Mouse (Mus musculus): Measurements from ENCODE around the gene Frmd4a. TPM values are rescaled to one million over a fixed set of nuclear protein-coding genes. Genes with fewer than 3 reads are reported as not detected.

Frmd4a gene
- polyA plus RNA-seq, 1 experiment, result 106 TPM

DNA sequence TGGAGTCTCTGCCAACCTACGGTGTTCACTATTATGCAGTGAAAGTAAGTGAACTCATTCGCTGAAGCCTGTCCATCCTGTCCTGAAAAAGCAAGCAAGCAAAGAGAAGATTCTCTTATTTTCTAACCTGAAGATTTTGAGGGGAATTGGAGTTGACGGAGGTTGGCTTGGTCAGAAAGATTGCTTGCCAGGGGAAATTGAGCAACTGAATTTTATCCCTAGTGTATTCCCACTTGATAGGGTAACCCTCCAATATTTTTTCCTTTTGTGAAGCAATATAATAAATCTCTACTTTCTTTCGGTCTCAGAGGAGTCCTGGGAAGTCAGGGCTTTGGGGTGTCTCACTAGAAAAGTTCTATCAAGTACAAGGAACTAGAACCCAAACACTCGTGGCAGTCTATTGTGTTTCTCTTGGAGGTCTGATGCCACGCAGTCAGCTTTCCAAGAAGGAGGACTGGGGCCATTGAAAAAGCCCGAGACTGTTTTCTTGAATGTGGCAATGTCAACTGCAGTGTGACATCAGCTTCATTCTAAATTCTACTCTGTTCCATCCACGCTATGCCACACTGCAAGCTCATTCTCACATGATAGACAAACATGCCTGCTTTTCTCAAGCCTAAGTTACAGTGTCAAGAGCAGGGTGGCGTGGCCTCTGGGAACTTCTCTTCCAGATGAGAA is 517.8 kb downstream of the Frmd4a start:
- no peak for DNase-seq (ENCODE audit: low read depth)
- TF ChIP-seq POLR2A (IDR thresholded peaks at IDR 0.05; ENCODE audit: borderline replicate concordance, extremely low read depth, insufficient read depth, insufficient read length, poor library complexity, severe bottlenecking), result no peak
- no peak for TF ChIP-seq CTCF (IDR thresholded peaks at IDR 0.05; ENCODE audit: borderline replicate concordance, extremely low read depth, insufficient read depth, insufficient read length)

DNA sequence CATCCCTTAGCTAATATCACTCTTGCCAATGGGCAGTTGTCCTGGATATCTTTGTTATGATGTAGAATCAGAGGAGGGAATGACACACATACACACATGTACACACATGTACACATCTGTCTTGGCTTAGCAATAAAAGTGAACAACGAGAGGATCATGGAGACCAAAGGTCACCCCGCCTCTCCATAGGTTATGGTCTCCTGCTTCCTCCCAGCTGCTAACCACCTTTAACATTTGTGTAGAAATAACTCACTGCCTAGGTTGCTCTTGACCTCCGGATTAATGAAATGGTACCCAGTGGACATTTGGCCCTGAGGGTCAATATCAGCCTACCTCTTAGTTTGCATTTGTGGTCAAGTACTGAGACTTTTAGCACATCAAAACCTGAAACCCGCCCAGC is 523.8 kb downstream of the Frmd4a start:
- TF ChIP-seq CTCF (IDR thresholded peaks at IDR 0.05; ENCODE audit: borderline replicate concordance, extremely low read depth, insufficient read depth, insufficient read length), result no peak
- TF ChIP-seq POLR2A (IDR thresholded peaks at IDR 0.05; ENCODE audit: borderline replicate concordance, extremely low read depth, insufficient read depth, insufficient read length, poor library complexity, severe bottlenecking), result no peak

DNA sequence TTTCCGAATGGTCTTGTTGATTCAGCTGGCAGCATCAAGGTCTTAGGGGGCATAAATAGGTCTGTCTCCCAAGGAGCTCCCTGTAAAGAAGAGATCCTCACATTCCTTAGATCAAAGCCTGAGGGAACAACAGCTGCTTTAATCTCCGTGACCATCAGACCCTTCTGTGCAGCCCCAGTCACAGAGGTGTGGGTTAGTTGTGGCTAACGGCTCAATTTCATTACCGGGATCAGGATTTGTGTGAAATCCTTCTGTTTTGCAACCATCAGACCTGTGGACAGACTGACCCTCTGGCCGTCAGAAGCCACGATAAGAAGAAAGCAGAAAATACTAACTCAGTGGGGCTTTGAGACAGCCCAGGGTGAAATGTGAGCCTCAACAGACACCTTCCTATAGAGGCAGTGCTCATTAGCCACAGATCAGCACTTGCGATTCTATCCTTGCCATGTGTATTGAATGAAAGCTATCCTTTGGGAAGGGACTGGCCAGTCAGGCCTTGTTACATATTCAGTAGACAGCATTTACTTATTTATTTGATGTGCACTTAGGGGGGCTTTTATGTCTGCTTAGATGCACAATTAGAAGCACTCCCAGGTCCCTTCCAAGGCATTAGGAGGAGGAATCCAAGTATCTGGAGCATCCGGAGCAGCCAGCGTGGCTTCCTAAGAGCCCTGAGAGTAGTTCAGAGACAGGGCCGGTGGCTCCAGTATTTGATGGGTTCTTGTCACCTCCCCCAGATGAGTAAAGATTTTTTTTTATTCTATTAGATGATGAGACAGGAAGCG is 524.5 kb downstream of the Frmd4a start:
- peak; percentile 74 for DNase-seq (ENCODE audit: low read depth)

More for the DNA sequence above, 523.8 kb downstream of the Frmd4a start:
- no peak for DNase-seq (ENCODE audit: low read depth)

DNA sequence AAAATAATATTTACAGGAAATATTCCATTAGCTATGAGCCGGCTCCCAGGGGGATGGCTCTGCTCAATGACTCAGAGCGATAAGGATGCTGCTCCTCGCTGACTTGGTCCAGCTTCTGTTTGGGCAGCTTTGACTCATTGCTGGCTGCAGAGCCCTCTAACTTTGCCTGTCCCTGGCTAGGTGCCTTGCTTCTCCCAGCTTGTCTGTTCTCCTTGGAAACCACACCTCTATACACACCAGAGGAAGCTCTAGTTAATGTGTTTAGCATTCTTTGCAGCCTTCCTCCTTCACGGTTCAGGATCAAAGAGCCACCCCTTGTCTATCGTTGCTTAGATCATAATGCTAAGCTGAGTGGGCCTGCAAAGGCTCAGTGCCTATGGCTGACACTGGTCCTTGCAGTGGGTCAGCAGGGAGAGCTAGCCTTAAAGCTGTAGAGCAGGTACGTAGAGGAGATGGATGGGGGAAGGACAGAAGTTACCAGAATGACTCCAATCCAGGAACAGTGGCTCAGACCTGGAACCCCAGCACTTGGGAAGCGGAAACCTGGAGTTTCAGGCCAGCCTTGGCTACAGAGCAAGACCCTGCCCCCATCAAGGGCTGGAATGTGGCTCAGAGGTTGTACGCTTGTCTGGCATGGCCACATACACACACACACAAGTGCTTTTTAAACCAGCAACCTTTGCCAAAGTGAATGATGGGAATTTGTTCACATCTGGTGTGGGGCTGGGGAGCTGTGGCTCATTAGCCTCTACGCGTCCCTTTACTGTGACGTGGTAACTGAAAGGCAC is 525.3 kb downstream of the Frmd4a start:
- TF ChIP-seq POLR2A (IDR thresholded peaks at IDR 0.05; ENCODE audit: borderline replicate concordance, extremely low read depth, insufficient read depth, insufficient read length, poor library complexity, severe bottlenecking) (no peak), CTCF (IDR thresholded peaks at IDR 0.05; ENCODE audit: borderline replicate concordance, extremely low read depth, insufficient read depth, insufficient read length) (no peak)
- DNase-seq (ENCODE audit: low read depth), result peak; percentile 53

More for the DNA sequence above, 524.5 kb downstream of the Frmd4a start:
- TF ChIP-seq CTCF (IDR thresholded peaks at IDR 0.05; ENCODE audit: borderline replicate concordance, extremely low read depth, insufficient read depth, insufficient read length) (no peak), POLR2A (IDR thresholded peaks at IDR 0.05; ENCODE audit: borderline replicate concordance, extremely low read depth, insufficient read depth, insufficient read length, poor library complexity, severe bottlenecking) (no peak)

DNA sequence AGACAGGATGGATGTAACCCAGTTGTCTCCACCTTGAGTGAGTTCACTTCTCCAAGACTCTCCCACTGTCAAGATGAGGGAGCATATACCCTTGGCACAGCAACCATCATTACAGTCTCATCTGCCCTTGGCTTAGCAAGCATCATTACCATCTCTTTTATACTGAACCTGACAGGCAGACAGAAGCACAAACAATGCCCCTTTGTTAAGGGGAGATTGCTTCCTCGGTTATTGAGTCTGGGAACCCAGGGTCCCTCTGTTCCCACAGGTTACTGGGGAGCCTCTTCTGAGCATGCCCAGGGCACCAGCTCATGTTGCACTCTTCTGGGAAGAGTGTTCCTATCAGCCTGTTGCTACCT is 525.9 kb downstream of the Frmd4a start:
- TF ChIP-seq POLR2A (IDR thresholded peaks at IDR 0.05; ENCODE audit: borderline replicate concordance, extremely low read depth, insufficient read depth, insufficient read length, poor library complexity, severe bottlenecking), result no peak
- TF ChIP-seq CTCF (IDR thresholded peaks at IDR 0.05; ENCODE audit: borderline replicate concordance, extremely low read depth, insufficient read depth, insufficient read length), result no peak
- peak; percentile 77 for DNase-seq (ENCODE audit: low read depth)

DNA sequence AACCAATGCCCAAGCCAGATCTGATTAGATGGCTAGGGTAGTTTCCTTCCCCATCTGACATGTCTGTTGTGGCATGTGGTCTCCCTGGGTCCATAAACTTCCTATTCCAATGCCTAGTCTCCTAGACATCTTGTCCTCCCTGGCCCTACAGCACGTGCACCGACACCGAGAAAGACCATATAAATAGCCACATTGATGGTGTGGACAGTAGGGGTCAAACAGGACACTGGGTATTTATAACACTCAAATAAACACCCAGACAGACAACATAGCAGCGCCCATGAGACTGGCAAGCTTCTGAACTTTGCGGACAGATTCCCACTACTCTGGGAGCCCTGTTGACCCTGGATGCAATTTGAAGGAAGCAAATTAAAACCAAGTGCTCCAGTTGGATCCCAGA is 526.8 kb downstream of the Frmd4a start:
- DNase-seq (ENCODE audit: low read depth), result no peak
- no peak for TF ChIP-seq CTCF (IDR thresholded peaks at IDR 0.05; ENCODE audit: borderline replicate concordance, extremely low read depth, insufficient read depth, insufficient read length)

DNA sequence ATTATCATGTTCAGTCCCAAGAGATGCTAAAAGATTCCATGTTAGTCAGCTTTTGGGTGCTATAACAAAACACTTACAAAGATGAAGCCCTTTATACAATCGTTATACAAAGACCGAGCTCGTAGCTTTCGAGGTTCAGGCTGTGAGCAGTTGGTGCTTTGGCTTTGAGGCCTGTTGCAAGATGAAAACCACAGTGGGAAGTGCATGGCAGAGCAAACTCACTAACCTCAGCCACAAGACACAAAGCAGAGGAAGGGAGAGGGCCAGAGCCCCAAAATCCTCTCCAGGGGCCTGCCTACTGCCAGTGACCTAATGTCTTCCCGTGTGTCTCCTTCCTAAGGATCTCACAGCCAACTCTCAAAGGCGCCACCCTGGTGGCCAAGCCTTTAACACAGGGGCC is 527.7 kb downstream of the Frmd4a start:
- TF ChIP-seq CTCF (IDR thresholded peaks at IDR 0.05; ENCODE audit: borderline replicate concordance, extremely low read depth, insufficient read depth, insufficient read length) (no peak), POLR2A (IDR thresholded peaks at IDR 0.05; ENCODE audit: borderline replicate concordance, extremely low read depth, insufficient read depth, insufficient read length, poor library complexity, severe bottlenecking) (no peak)
- DNase-seq (ENCODE audit: low read depth), result no peak

DNA sequence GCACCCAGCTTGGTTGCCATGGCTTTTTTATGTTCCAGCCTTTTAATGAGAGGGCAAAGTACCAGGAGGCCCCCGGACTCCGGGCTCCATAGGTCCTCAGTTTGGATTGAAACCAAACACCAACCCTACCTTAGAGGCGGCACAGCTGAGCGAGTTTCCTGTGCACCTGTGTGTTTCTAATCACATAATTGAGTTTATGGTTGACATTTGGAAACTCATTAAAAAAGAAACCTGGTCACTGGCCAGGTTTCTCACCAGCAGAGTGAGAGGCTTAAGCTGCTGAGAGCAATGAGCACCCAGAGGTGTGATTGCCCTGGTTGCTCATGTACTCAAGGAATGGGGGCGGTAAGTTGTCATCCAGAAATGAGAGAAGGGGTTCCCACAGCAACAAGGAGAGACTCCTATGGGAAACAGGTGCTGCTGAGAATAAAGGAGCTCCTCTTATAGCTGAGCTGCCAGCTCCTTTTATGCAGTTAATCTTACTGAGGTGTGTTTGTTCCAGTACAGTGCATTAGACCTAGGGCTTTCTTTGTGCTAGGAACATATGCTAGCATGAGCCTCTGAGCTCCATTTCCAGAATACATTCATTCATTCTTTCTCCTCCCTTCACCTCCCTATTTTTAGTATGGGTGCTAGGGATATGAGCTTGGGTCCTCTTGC is 529.6 kb downstream of the Frmd4a start:
- DNase-seq (ENCODE audit: low read depth), result no peak
- TF ChIP-seq POLR2A (IDR thresholded peaks at IDR 0.05; ENCODE audit: borderline replicate concordance, extremely low read depth, insufficient read depth, insufficient read length, poor library complexity, severe bottlenecking) (no peak), CTCF (IDR thresholded peaks at IDR 0.05; ENCODE audit: borderline replicate concordance, extremely low read depth, insufficient read depth, insufficient read length) (no peak)

DNA sequence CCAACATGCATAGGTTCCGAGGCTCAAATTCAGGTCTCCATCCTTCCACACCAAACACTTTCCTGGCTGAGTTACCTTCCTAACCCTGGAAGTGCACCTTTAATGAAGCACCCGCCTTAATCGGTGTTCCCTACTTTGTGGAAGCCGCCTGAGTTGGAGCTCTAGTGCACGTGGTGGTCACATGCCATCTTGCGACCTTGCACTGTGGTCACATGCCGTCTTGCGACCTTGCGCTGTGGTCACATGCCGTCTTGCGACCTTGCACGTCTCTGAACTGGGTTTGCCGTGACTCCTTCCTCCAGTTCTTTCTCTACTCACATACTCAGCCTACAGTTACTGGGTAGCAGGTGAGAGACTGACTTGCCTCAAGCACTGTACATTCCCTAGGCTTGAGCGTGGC is 531.8 kb downstream of the Frmd4a start:
- TF ChIP-seq CTCF (IDR thresholded peaks at IDR 0.05; ENCODE audit: borderline replicate concordance, extremely low read depth, insufficient read depth, insufficient read length) (no peak), POLR2A (IDR thresholded peaks at IDR 0.05; ENCODE audit: borderline replicate concordance, extremely low read depth, insufficient read depth, insufficient read length, poor library complexity, severe bottlenecking) (no peak)
- DNase-seq (ENCODE audit: low read depth), result no peak

DNA sequence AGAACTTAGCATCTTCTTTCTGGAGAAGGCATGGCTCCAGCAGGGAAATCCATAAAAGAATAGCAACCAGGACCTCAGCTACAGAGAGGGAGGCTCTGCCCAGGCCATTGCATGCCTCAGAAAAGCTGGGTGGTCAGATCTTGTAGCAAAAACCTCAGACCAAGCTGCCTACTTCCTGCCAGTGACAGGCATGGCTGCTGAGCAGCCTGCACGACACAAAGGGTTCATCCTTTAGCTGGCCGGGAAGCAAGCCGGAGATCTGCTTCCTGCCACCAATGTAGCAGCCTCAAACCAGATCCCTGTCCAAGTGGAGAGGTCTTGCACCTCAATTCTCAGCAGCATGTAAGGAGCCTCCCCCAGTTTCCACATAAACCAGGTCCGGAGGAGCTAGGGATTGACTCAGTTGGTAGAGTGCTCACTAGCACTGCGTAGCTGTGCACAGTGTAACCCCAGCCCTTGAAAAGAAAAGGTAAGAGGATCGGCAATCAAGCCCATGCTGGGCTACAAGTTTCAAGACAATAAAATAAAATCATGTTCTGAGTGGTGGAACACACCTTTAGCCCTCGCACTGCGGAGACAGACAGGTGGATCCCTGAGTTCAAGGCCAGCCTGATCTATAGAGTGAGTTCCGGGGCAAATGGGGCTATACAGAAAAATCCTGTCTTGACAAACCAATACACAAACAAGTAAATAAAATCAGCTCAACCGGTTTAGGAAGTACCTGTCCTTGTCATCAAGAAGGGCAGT is 532.7 kb downstream of the Frmd4a start:
- TF ChIP-seq POLR2A (IDR thresholded peaks at IDR 0.05; ENCODE audit: borderline replicate concordance, extremely low read depth, insufficient read depth, insufficient read length, poor library complexity, severe bottlenecking) (no peak), CTCF (IDR thresholded peaks at IDR 0.05; ENCODE audit: borderline replicate concordance, extremely low read depth, insufficient read depth, insufficient read length) (no peak)
- DNase-seq (ENCODE audit: low read depth), result no peak
